Mouse (Mus musculus): ENCODE measurements around the gene Inca1. TPM values are rescaled to one million over a fixed set of nuclear protein-coding genes. Genes with fewer than 3 reads are reported as not detected.
A peak's percentile ranks its signal among the peaks of the same experiment; 100 is the strongest.

The Inca1 gene
- polyA plus RNA-seq, 1 experiment, result 0.76 TPM

GRCm38 (mm10) chr11:70702781-70703180 lies 2.8 kb upstream of the Inca1 start:
- Histone ChIP-seq H3K4me1 (ENCODE audit: control insufficient read depth, insufficient read depth, insufficient read length) (peaks cover 8% of the 10 kb centered on the region; the same call in 1 of the 2 replicates), H3K36me3 (ENCODE audit: control insufficient read depth, insufficient read depth, low read length) (peaks cover 23% of the 10 kb centered on the region), H3K27me3 (ENCODE audit: control insufficient read depth, insufficient read depth, low read length) (no peaks in the 10 kb centered on the region), H3K4me3 (ENCODE audit: extremely low read depth, insufficient read depth, insufficient read length) (no peak overlapping the region), H3K27ac (ENCODE audit: insufficient read depth, low read length) (no peak overlapping the region)
- WGBS, result 92% methylated on average over 6 of the region's 6 CpGs
- TF ChIP-seq CTCF (IDR thresholded peaks at IDR 0.05; ENCODE audit: extremely low read depth, insufficient read depth, insufficient read length, insufficient replicate concordance) (no peak), POLR2A (IDR thresholded peaks at IDR 0.05; ENCODE audit: low read depth, low read length) (no peak)
- no peak for DNase-seq (ENCODE audit: low read depth in 1 of 2, low spot score in 2 of 2)

GRCm38 (mm10) chr11:70701984-70702733 lies 2.2 kb upstream of the Inca1 start:
- no peaks in the 10 kb centered on the region for H3K27me3 ChIP-seq (ENCODE audit: control insufficient read depth, insufficient read depth, low read length)
- H3K27ac ChIP-seq (ENCODE audit: insufficient read depth, low read length), result no peak overlapping the region
- no peak for TF ChIP-seq POLR2A (IDR thresholded peaks at IDR 0.05; ENCODE audit: low read depth, low read length)
- TF ChIP-seq CTCF (IDR thresholded peaks at IDR 0.05; ENCODE audit: extremely low read depth, insufficient read depth, insufficient read length, insufficient replicate concordance), result no peak
- peaks cover 21% of the 10 kb centered on the region for H3K36me3 ChIP-seq (ENCODE audit: control insufficient read depth, insufficient read depth, low read length)
- H3K4me3 ChIP-seq (ENCODE audit: extremely low read depth, insufficient read depth, insufficient read length), result no peak overlapping the region
- WGBS, result 90% methylated on average over 6 of the region's 6 CpGs
- peaks cover 8% of the 10 kb centered on the region; the same call in 1 of the 2 replicates for H3K4me1 ChIP-seq (ENCODE audit: control insufficient read depth, insufficient read depth, insufficient read length)
- DNase-seq (ENCODE audit: low read depth in 1 of 2, low spot score in 2 of 2), result no peak

GRCm38 (mm10) chr11:70701221-70701955 lies 1.4 kb upstream of the Inca1 start:
- no peak for DNase-seq (ENCODE audit: low read depth in 1 of 2, low spot score in 2 of 2)
- H3K4me1 ChIP-seq (ENCODE audit: control insufficient read depth, insufficient read depth, insufficient read length), result peaks cover 8% of the 10 kb centered on the region; the same call in 1 of the 2 replicates
- TF ChIP-seq POLR2A (IDR thresholded peaks at IDR 0.05; ENCODE audit: low read depth, low read length) (no peak), CTCF (IDR thresholded peaks at IDR 0.05; ENCODE audit: extremely low read depth, insufficient read depth, insufficient read length, insufficient replicate concordance) (no peak)
- H3K27ac ChIP-seq (ENCODE audit: insufficient read depth, low read length), result no peak overlapping the region
- H3K27me3 ChIP-seq (ENCODE audit: control insufficient read depth, insufficient read depth, low read length), result no peaks in the 10 kb centered on the region
- H3K36me3 ChIP-seq (ENCODE audit: control insufficient read depth, insufficient read depth, low read length), result peaks cover 17% of the 10 kb centered on the region
- WGBS, result 59% methylated on average over 10 of the region's 10 CpGs
- H3K4me3 ChIP-seq (ENCODE audit: extremely low read depth, insufficient read depth, insufficient read length), result peak overlapping the region; percentile 78; the same call in 1 of the 2 replicates

- H3K27me3 ChIP-seq (ENCODE audit: control insufficient read depth, insufficient read depth, low read length), result no peaks in the 10 kb centered on the region
- H3K27ac ChIP-seq (ENCODE audit: insufficient read depth, low read length), result peak overlapping the region; percentile 35; the same call in 1 of the 2 replicates
- peaks cover 8% of the 10 kb centered on the region; the same call in 1 of the 2 replicates for H3K4me1 ChIP-seq (ENCODE audit: control insufficient read depth, insufficient read depth, insufficient read length)
- peak in 1 of 2 experiments; percentile 53 for DNase-seq (ENCODE audit: low read depth in 1 of 2, low spot score in 2 of 2)
- peaks cover 12% of the 10 kb centered on the region for H3K36me3 ChIP-seq (ENCODE audit: control insufficient read depth, insufficient read depth, low read length)
- H3K4me3 ChIP-seq (ENCODE audit: extremely low read depth, insufficient read depth, insufficient read length), result peak overlapping the region; percentile 78
- TF ChIP-seq POLR2A (IDR thresholded peaks at IDR 0.05; ENCODE audit: low read depth, low read length), result no peak
- TF ChIP-seq CTCF (IDR thresholded peaks at IDR 0.05; ENCODE audit: extremely low read depth, insufficient read depth, insufficient read length, insufficient replicate concordance), result no peak
- WGBS, result under 1% methylated on average over 34 of the region's 34 CpGs
Measured at GRCm38 (mm10) chr11:70700613-70701012, 658 bp upstream of the Inca1 start.

DNA sequence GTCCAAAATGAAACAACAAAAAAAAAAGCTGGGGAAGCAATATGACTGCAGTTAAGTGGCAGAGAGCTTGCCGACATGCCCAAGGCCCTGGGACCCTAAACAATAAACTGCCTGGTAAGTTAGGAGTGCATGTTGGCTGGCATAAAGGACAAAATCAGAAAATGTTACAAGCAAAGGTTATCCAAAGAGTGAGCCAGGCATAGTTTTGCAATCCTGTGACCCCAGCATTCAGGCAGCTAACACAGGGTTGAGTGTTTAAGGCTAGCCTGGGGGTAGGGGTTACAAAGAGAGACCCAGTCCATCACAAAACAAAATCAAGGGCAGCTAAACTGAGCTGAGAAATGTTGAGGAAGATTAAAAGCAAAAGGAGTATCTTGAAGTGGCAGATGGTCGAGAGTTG lies 904 bp downstream of the Inca1 start:
- no peak for DNase-seq (ENCODE audit: low read depth in 1 of 2, low spot score in 2 of 2)
- H3K27me3 ChIP-seq (ENCODE audit: control insufficient read depth, insufficient read depth, low read length), result no peaks in the 10 kb centered on the region
- no peak overlapping the region for H3K4me3 ChIP-seq (ENCODE audit: extremely low read depth, insufficient read depth, insufficient read length)
- H3K36me3 ChIP-seq (ENCODE audit: control insufficient read depth, insufficient read depth, low read length), result 0 out of 2 replicates have a peak, but pooled peaks cover 3% of the 10 kb centered on the region
- 89% methylated on average over 2 of the region's 2 CpGs for WGBS
- no peak for TF ChIP-seq CTCF (IDR thresholded peaks at IDR 0.05; ENCODE audit: extremely low read depth, insufficient read depth, insufficient read length, insufficient replicate concordance)
- TF ChIP-seq POLR2A (IDR thresholded peaks at IDR 0.05; ENCODE audit: low read depth, low read length), result no peak
- no peak overlapping the region for H3K27ac ChIP-seq (ENCODE audit: insufficient read depth, low read length)
- H3K4me1 ChIP-seq (ENCODE audit: control insufficient read depth, insufficient read depth, insufficient read length), result peaks cover 8% of the 10 kb centered on the region; the same call in 1 of the 2 replicates

DNA sequence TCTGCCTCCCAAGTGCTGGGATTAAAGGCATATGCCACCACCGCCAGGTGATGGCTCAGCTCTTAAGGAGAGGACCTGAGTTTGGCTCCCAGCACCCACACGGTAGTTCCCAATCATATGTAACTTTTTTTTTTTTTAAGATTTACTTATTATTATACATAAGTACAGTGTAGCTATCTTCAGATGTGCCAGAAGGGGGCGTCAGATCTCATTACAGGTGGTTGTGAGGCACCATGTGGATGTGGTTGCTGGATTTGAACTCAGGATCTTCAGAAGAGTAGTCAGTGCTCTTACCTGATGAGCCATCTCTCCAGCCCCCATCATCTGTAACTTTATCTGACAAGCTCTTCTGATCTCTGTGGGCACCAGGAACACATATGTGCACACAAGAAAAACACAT lies 2.6 kb downstream of the Inca1 start:
- Histone ChIP-seq H3K27ac (ENCODE audit: insufficient read depth, low read length) (no peak overlapping the region), H3K4me1 (ENCODE audit: control insufficient read depth, insufficient read depth, insufficient read length) (peaks cover 8% of the 10 kb centered on the region; the same call in 1 of the 2 replicates), H3K27me3 (ENCODE audit: control insufficient read depth, insufficient read depth, low read length) (no peaks in the 10 kb centered on the region), H3K4me3 (ENCODE audit: extremely low read depth, insufficient read depth, insufficient read length) (no peak overlapping the region), H3K36me3 (ENCODE audit: control insufficient read depth, insufficient read depth, low read length) (no peaks in the 10 kb centered on the region)
- DNase-seq (ENCODE audit: low read depth in 1 of 2, low spot score in 2 of 2), result no peak
- whole genome bisulfite sequencing, result 77% methylated on average over 3 of the region's 3 CpGs
- no peak for TF ChIP-seq POLR2A (IDR thresholded peaks at IDR 0.05; ENCODE audit: low read depth, low read length)
- TF ChIP-seq CTCF (IDR thresholded peaks at IDR 0.05; ENCODE audit: extremely low read depth, insufficient read depth, insufficient read length, insufficient replicate concordance), result no peak
